In the genomic region with DNA sequence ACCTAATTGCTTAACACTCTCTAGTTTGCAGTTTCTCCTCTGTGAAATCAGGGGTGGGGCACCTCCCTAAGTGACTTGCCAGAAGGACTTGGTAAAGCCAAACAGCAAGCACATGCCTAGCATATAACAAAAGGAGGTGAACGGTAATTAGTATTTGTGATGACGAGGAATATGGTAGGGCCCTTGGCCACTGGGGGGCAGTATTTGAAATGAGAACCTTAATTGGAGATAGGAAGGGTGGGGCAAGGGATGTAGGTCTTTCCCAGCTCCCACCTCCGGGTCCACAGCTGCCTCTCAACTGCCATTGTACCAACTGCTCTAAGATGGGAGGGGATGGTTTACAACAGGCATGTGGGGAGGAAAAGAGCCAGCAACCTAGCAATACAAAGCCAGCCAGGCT, we compare ENCODE assay signal across 1 mouse cellular context.
TF ChIP-seq lines count a peak whose summit lies in the region.

No protein-coding gene starts in this region.

TF ChIP-seq in CH12.LX, 34 proteins besides CTCF, POLR2A, EP300 and RAD21 (continued from another document):
- no peak for TF ChIP-seq ELF1 (IDR thresholded peaks at IDR 0.05; ENCODE audit: low read depth, low read length)
- TF ChIP-seq POLR2AphosphoS2 (IDR thresholded peaks at IDR 0.05; ENCODE audit: low read depth, low read length): no peak
- TF ChIP-seq IRF4 (IDR thresholded peaks at IDR 0.05; ENCODE audit: low read depth, low read length): peak; percentile 57
- TF ChIP-seq NRF1 (IDR thresholded peaks at IDR 0.05; ENCODE audit: low read depth, low read length): no peak
- 0 out of 2 replicates have a peak, but pooled peaks have one; percentile 27 for TF ChIP-seq E2F4 (IDR thresholded peaks at IDR 0.05; ENCODE audit: insufficient replicate concordance, low read depth, low read length)
